Mouse (Mus musculus) cerebellum, postnatal 4 days (tissue): ENCODE data around the gene Sde2.

Source experiments
- DNase-seq, 2 experiments: peaks; one replicate each; pipeline ENCODE4 v3.0.0; 2022; ENCODE audit warnings: low spot score in 2 of 2, mixed read lengths in 1 of 2

The Sde2 gene

GRCm38 (mm10) chr1:180850316-180851270, at the start of gene Sde2:
Gene Sde2 (plus strand): TSS chr1:180851127.
- DNase-seq: peak; percentile 100

GRCm38 (mm10) chr1:180801466-180801994, 49.4 kb upstream of the Sde2 start:
- no peak for DNase-seq

- no peak for DNase-seq
These were observed 47.0 kb upstream of the Sde2 start for GRCm38 (mm10) chr1:180803881-180804280.

GRCm38 (mm10) chr1:180808831-180809230, 42.1 kb upstream of the Sde2 start:
- DNase-seq: no peak

- DNase-seq: no peak
These were observed 40.0 kb upstream of the Sde2 start for GRCm38 (mm10) chr1:180810976-180811375.

- DNase-seq: no peak
These were observed 39.1 kb upstream of the Sde2 start for GRCm38 (mm10) chr1:180811596-180812462.

GRCm38 (mm10) chr1:180812463-180813408, 38.2 kb upstream of the Sde2 start:
- peak in 1 of 2 experiments; percentile 52 for DNase-seq

- DNase-seq: peak; percentile 94 to 96
These were observed 37.5 kb upstream of the Sde2 start for GRCm38 (mm10) chr1:180813409-180813884.

- DNase-seq: peak in 1 of 2 experiments; percentile 63
These were observed 36.8 kb upstream of the Sde2 start, which contains the start of gene H3f3a for GRCm38 (mm10) chr1:180813885-180814740. Gene H3f3a (minus strand): TSS chr1:180813943.

GRCm38 (mm10) chr1:180815371-180816024, 35.4 kb upstream of the Sde2 start:
- DNase-seq: peak in 1 of 2 experiments; percentile 34

GRCm38 (mm10) chr1:180818000-180818399, 32.9 kb upstream of the Sde2 start:
- DNase-seq: no peak

- DNase-seq: no peak
These were observed 29.8 kb upstream of the Sde2 start for GRCm38 (mm10) chr1:180821101-180821500.

GRCm38 (mm10) chr1:180822276-180822675, 28.7 kb upstream of the Sde2 start:
- no peak for DNase-seq

- no peak for DNase-seq
These were observed 27.2 kb upstream of the Sde2 start for GRCm38 (mm10) chr1:180823716-180824115.

GRCm38 (mm10) chr1:180824721-180825120, 26.2 kb upstream of the Sde2 start:
- no peak for DNase-seq

GRCm38 (mm10) chr1:180826634-180827033, 24.3 kb upstream of the Sde2 start:
- DNase-seq: no peak

GRCm38 (mm10) chr1:180829775-180830174, 21.2 kb upstream of the Sde2 start:
- no peak for DNase-seq

GRCm38 (mm10) chr1:180830175-180830574, 20.8 kb upstream of the Sde2 start:
- DNase-seq: no peak
